Mouse (Mus musculus) kidney, adult 2 months (tissue): ENCODE results near the gene Fcgr2b.

ENCODE experiments used
- CTCF ChIP-seq: fragments of 200-500 bp; conservative IDR thresholded peaks from 2 replicates; pipeline ENCODE4 v1.5.1; 2011; ENCODE audit warnings: low read depth, mild to moderate bottlenecking, control low read depth, low read length, moderate library complexity, mixed read lengths; ENCODE audit not compliant: insufficient read depth, insufficient read length
- POLR2A ChIP-seq: fragments of 200-500 bp; IDR thresholded peaks from one replicate; pipeline ENCODE4 v1.6.1; 2011; ENCODE audit warnings: low read depth, low read length, control low read depth

DNA sequence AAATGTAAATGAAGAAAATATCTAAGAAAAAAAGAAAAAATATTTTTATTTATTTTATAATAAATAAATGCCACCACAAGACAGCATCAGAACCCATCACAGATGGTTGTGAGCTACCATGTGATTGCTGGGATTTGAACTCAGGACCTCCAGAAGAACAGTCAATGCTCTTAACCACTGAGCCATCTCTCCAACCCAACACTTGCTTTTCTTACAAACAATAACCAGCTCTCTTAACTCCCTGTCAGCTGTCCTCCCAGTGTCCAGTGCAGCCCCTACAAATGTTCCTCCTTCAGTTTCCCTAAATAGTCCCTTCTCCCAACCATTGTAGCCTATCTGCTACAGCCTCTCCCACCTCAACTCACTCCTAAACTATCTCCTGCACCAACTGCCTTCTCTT, 23.5 kb upstream of the Fcgr2b start:
- no peak for TF ChIP-seq POLR2A
- no peak for TF ChIP-seq CTCF
